Mouse (Mus musculus): Measurements from ENCODE around the gene Gm10696.
"Not testable (repeated sequence)": the region's sequence is repeated elsewhere in the genome, so short reads cannot be mapped to it uniquely, and the experiment has no call there.

Gm10696 gene

DNA sequence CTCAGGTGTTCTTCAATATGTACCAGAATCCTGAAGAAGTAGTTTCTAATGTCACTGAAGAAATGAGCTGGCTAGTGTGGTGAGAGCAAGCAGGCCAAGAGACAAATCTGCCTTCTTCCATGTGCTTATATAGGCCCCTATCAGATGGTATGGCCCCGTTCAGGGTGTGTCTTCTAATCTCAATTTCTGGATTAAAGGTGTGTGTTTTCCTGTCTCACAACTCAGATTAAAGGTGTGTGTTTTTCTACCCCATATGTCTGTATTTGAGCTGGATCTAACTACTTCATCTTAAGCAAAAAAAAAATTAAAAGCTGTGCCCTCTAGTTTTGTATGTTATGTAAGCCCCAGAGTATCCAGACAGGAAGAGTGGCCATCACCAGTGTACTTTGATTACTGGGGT, at the start of gene Gm10696:
Gene Gm10696 (minus strand): TSS at position 101 of the 400 bp plus-strand sequence.
- DNase-seq (ENCODE audit: low read depth, low spot score) = not testable (repeated sequence)

DNA sequence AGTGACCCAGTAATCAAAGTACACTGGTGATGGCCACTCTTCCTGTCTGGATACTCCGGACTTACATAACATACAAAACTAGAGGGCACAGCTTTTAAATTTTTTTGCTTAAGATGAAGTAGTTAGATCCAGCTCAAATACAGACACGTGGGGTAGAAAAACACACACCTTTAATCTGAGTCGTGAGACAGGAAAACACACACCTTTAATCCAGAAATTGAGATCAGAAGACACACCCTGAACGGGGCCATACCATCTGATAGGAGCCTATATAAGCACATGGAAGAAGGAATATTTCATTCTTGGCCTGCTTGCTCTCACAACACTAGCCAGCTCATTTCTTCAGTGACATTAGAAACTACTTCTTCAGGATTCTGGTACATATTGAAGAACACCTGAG, 18.4 kb upstream of the Gm10696 start, which contains the start of gene Gm5286:
Gene Gm5286 (plus strand): TSS at position 301 of the 400 bp plus-strand sequence.
- not testable (repeated sequence) for DNase-seq (ENCODE audit: low read depth, low spot score)

DNA sequence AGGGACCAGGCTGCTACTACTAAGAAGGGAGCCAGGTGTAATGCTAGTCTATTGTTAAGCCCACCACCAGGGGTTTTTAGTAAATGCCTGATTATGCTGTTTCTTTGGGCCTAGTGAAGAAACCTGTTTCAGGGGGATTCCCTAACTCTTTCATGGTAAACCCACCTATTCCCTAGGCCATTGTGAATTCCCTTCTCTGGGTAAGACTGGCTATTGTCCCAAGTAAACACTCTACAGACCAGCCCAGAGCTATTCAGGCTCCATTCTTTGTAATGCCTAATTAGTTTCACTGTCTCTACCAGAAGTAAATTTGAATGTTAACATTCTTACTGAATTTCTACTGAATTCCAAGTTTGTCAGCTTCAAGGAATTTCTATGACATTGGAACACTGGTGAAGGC, 10.6 kb downstream of the Gm10696 start:
- DNase-seq (ENCODE audit: low read depth, low spot score) = not testable (repeated sequence)
